Mouse (Mus musculus) intestine, postnatal 0 days (tissue): ENCODE measurements around the gene Nmnat3. TPM values are rescaled to one million over a fixed set of nuclear protein-coding genes. Genes with fewer than 3 reads are reported as not detected.

Source experiments
- ATAC-seq: fragments of 200-750 bp; cut with Nextera tagmentation; 2 replicates; pipeline ENCODE4 v1.8.0; 2017; ENCODE audit warnings: mild to moderate bottlenecking, moderate TSS enrichment, moderate library complexity
- H3K27ac ChIP-seq: fragments of 300-500 bp; sonication (generic); 2 replicates; pipeline ENCODE4 v1.5.1; 2014; ENCODE audit warnings: mild to moderate bottlenecking, low read depth, low read length, moderate library complexity
- H3K27me3 ChIP-seq: fragments of 300-500 bp; sonication (generic); replicated peaks from 2 replicates; pipeline ENCODE4 v1.6.1; 2014; ENCODE audit warnings: low read length, mixed read lengths; ENCODE audit not compliant: control insufficient read depth, insufficient read depth
- H3K36me3 ChIP-seq: fragments of 300-500 bp; sonication (generic); 2 replicates; pipeline ENCODE4 v1.6.1; 2014; ENCODE audit warnings: mild to moderate bottlenecking, moderate library complexity; ENCODE audit not compliant: control insufficient read depth, insufficient read depth
- H3K4me1 ChIP-seq: fragments of 300-500 bp; sonication (generic); replicated peaks from 2 replicates; pipeline ENCODE4 v1.6.1; 2014; ENCODE audit warnings: antibody characterized with exemption, low read length, mixed read lengths; ENCODE audit not compliant: control insufficient read depth, insufficient read depth
- H3K4me2 ChIP-seq: fragments of 300-500 bp; sonication (generic); replicated peaks from 2 replicates; pipeline ENCODE4 v1.6.1; 2014; ENCODE audit warnings: low read depth, mild to moderate bottlenecking, moderate library complexity
- H3K4me3 ChIP-seq: fragments of 300-500 bp; sonication (generic); 2 replicates; pipeline ENCODE4 v1.5.1; 2014; ENCODE audit warnings: low read depth, low read length
- H3K9ac ChIP-seq: fragments of 300-500 bp; sonication (generic); 2 replicates; pipeline ENCODE4 v1.6.1; 2014; ENCODE audit warnings: mild to moderate bottlenecking, low read depth, low read length
- H3K9me3 ChIP-seq: fragments of 300-500 bp; sonication (generic); 2 replicates; pipeline ENCODE4 v1.6.1; 2016; ENCODE audit warnings: mixed run types; ENCODE audit not compliant: control insufficient read depth
- CTCF ChIP-seq: sonication (generic); IDR thresholded peaks from 2 replicates; pipeline ENCODE4 v1.5.1; 2016; ENCODE audit warnings: low read depth, mild to moderate bottlenecking, control low read depth, antibody characterized with exemption, moderate library complexity
- WGBS: fragments of 180-500 bp; shearing (Covaris S2); extraction: QIAGEN DNeasy Blood & Tissue Kit; methylation state at CpG from one replicate; pipeline ENCODE4 v1.1.7; 2014; 5-methylcytosine and 5-hydroxymethylcytosine counted together
- polyA plus RNA-seq: library from polyadenylated mRNA; unstranded; fragments of >200 nt; fragmentation: Nextera tagmentation; extraction: Ambion mirVana; gene quantifications from 2 replicates; pipeline ENCODE4 v1.2.1, GENCODE M21; 2015

Gene Nmnat3
- polyA plus RNA-seq, 1 experiment from 2014 or later = 17.3 TPM

GRCm38 (mm10) chr9:98380593-98380992, 93.4 kb downstream of the Nmnat3 start:
- Histone ChIP-seq H3K4me1 (no peaks in the 10 kb centered on the region), H3K9me3 (no peaks in the 10 kb centered on the region), H3K27me3 (no peaks in the 10 kb centered on the region), H3K4me3 (no peak overlapping the region), H3K36me3 (0 out of 2 replicates have a peak, but pooled peaks cover 9% of the 10 kb centered on the region), H3K4me2 (no peak overlapping the region), H3K27ac (no peak overlapping the region), H3K9ac (no peak overlapping the region)
- no peak for TF ChIP-seq CTCF
- ATAC-seq = no peak
- 95% methylated on average over 9 of the region's 9 CpGs for WGBS

- no peak overlapping the region for H3K9ac ChIP-seq
- H3K36me3 ChIP-seq = peaks cover 9% of the 10 kb centered on the region; the same call in 1 of the 2 replicates
- WGBS = 78% methylated on average over 10 of the region's 10 CpGs
- H3K4me1 ChIP-seq = no peaks in the 10 kb centered on the region
- no peak for ATAC-seq
- no peaks in the 10 kb centered on the region for H3K9me3 ChIP-seq
- H3K27me3 ChIP-seq = no peaks in the 10 kb centered on the region
- no peak overlapping the region for H3K4me3 ChIP-seq
- H3K4me2 ChIP-seq = no peak overlapping the region
- no peak for TF ChIP-seq CTCF
- H3K27ac ChIP-seq = no peak overlapping the region
Observed at GRCm38 (mm10) chr9:98387741-98388632, 100.8 kb downstream of the Nmnat3 start.

GRCm38 (mm10) chr9:98388633-98388965, 101.4 kb downstream of the Nmnat3 start:
- no peak overlapping the region for H3K27ac ChIP-seq
- H3K27me3 ChIP-seq = no peaks in the 10 kb centered on the region
- WGBS = 89% methylated on average over 5 of the region's 5 CpGs
- no peaks in the 10 kb centered on the region for H3K9me3 ChIP-seq
- no peak for ATAC-seq
- H3K36me3 ChIP-seq = peaks cover 9% of the 10 kb centered on the region; the same call in 1 of the 2 replicates
- no peak overlapping the region for H3K4me3 ChIP-seq
- no peak overlapping the region for H3K9ac ChIP-seq
- no peak overlapping the region for H3K4me2 ChIP-seq
- no peaks in the 10 kb centered on the region for H3K4me1 ChIP-seq
- no peak for TF ChIP-seq CTCF

- Histone ChIP-seq H3K4me1 (no peaks in the 10 kb centered on the region), H3K9me3 (no peaks in the 10 kb centered on the region), H3K4me2 (no peak overlapping the region), H3K27me3 (no peaks in the 10 kb centered on the region), H3K27ac (no peak overlapping the region), H3K4me3 (no peak overlapping the region), H3K9ac (no peak overlapping the region), H3K36me3 (no peaks in the 10 kb centered on the region; the same call in 1 of the 2 replicates)
- TF ChIP-seq CTCF = no peak
- ATAC-seq = no peak
- WGBS = 87% methylated on average over 4 of the region's 4 CpGs
Observed at GRCm38 (mm10) chr9:98393496-98393895, 106.3 kb downstream of the Nmnat3 start.

GRCm38 (mm10) chr9:98397211-98397610, 110.0 kb downstream of the Nmnat3 start:
- no peak for ATAC-seq

GRCm38 (mm10) chr9:98397866-98398265, 110.6 kb downstream of the Nmnat3 start:
- Histone ChIP-seq H3K4me2 (no peak overlapping the region), H3K4me3 (no peak overlapping the region), H3K36me3 (no peaks in the 10 kb centered on the region), H3K4me1 (no peaks in the 10 kb centered on the region), H3K27me3 (no peaks in the 10 kb centered on the region), H3K9ac (no peak overlapping the region), H3K9me3 (no peaks in the 10 kb centered on the region), H3K27ac (no peak overlapping the region)
- TF ChIP-seq CTCF = no peak
- 80% methylated on average over 3 of the region's 3 CpGs for WGBS
- ATAC-seq = no peak

More at GRCm38 (mm10) chr9:98397211-98397610, 110.0 kb downstream of the Nmnat3 start:
- Histone ChIP-seq H3K27ac (no peak overlapping the region), H3K4me3 (no peak overlapping the region), H3K9me3 (no peaks in the 10 kb centered on the region), H3K4me1 (no peaks in the 10 kb centered on the region), H3K9ac (no peak overlapping the region), H3K36me3 (no peaks in the 10 kb centered on the region), H3K27me3 (no peaks in the 10 kb centered on the region), H3K4me2 (no peak overlapping the region)
- 61% methylated on average over 6 of the region's 6 CpGs for WGBS
- no peak for TF ChIP-seq CTCF
